Mouse (Mus musculus) cerebellum, adult 2 months (tissue): Measurements from ENCODE around the gene Ccdc151. TPM values are rescaled to one million over a fixed set of nuclear protein-coding genes. Genes with fewer than 3 reads are reported as not detected.

Source experiments
- DNase-seq, 2 experiments: peaks; one replicate each; pipeline ENCODE4 v3.0.0; 2021
- H3K27ac ChIP-seq: fragments of 200-500 bp; 2 replicates; pipeline ENCODE4 v1.5.1; 2012; ENCODE audit warnings: low read length, control low read depth, inconsistent platforms; ENCODE audit not compliant: insufficient read depth
- H3K27me3 ChIP-seq: fragments of 200-500 bp; 2 replicates; pipeline ENCODE4 v1.6.1; 2012; ENCODE audit warnings: inconsistent platforms, mild to moderate bottlenecking, low read length, moderate library complexity; ENCODE audit not compliant: control insufficient read depth, insufficient read depth
- H3K4me1 ChIP-seq: fragments of 200-500 bp; 2 replicates; pipeline ENCODE4 v1.6.1; 2011; ENCODE audit warnings: low read length; ENCODE audit not compliant: control insufficient read depth, insufficient read depth
- H3K4me3 ChIP-seq: fragments of 200-500 bp; replicated peaks from 2 replicates; pipeline ENCODE3; 2011; ENCODE audit warnings: mild to moderate bottlenecking, low read depth, low read length, control low read depth; ENCODE audit not compliant: insufficient read depth
- CTCF ChIP-seq: fragments of 200-500 bp; IDR thresholded peaks from 2 replicates; pipeline ENCODE4 v1.5.1; 2011; ENCODE audit warnings: low read depth, mild to moderate bottlenecking, control low read depth, low read length, moderate library complexity, borderline replicate concordance; ENCODE audit not compliant: insufficient read depth
- POLR2A ChIP-seq: fragments of 200-500 bp; IDR thresholded peaks from 2 replicates; pipeline ENCODE4 v1.6.1; 2011; ENCODE audit warnings: low read length, control low read depth, borderline replicate concordance; ENCODE audit not compliant: insufficient read depth
- WGBS: fragments of 180-500 bp; shearing (Covaris S2); methylation state at CpG from one replicate; pipeline ENCODE4 v1.1.7; 2018; 5-methylcytosine and 5-hydroxymethylcytosine counted together
- polyA plus RNA-seq: library from polyadenylated mRNA; depleted of rRNA; stranded (reverse); fragments of >200 nt; gene quantifications from 2 replicates; pipeline ENCODE4 v1.2.3, GENCODE M21; 2012; rRNA removed

Ccdc151 gene
- 2.4 and 2.7 TPM in 2 replicates for polyA plus RNA-seq

GRCm38 (mm10) chr9:22002194-22003162, at the start of gene Ccdc151, which contains the start of gene Prkcsh:
Ccdc151 (minus strand) TSS chr9:22002634.
Prkcsh (plus strand) TSS chr9:22002806.
- Histone ChIP-seq H3K27me3 (no peaks in the 10 kb centered on the region), H3K4me1 (peaks cover 14% of the 10 kb centered on the region; the same call in 1 of the 2 replicates), H3K4me3 (peak within 1 kb of the TSS; percentile 91), H3K27ac (peak within 1 kb of the TSS; percentile 63)
- WGBS: 4% methylated on average over 57 of the region's 57 CpGs
- TF ChIP-seq POLR2A (peak; percentile 93), CTCF (no peak)
- peak; percentile 99 to 100 for DNase-seq

DNA sequence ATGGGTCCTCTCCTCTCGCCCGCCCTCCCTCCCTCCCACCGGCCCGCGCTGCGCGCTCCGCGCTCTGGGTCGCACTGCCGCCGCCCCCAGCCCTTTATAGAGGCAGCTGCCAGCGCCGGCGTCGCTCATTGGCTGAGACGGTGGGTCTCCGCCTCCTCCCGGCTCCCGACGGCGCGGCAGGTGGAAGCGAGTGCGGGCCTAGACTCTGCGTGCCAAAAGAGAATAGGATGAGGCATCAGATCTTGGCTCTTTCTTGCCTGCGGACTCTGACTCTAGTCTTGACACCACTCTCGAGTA, 49.5 kb upstream of the Ccdc151 start, which contains the start of gene Elavl3:
Gene Elavl3 (minus strand): TSS at position 66 of the 297 bp plus-strand sequence.
- Histone ChIP-seq H3K4me3 (peak within 1 kb of the TSS; percentile 85), H3K4me1 (peaks cover 36% of the 10 kb centered on the region), H3K27me3 (no peaks in the 10 kb centered on the region), H3K27ac (peak within 1 kb of the TSS; percentile 83)
- TF ChIP-seq POLR2A (peak; percentile 98), CTCF (no peak)
- DNase-seq: peak; percentile 92 to 94
- WGBS: 2% methylated on average over 28 of the region's 28 CpGs

DNA sequence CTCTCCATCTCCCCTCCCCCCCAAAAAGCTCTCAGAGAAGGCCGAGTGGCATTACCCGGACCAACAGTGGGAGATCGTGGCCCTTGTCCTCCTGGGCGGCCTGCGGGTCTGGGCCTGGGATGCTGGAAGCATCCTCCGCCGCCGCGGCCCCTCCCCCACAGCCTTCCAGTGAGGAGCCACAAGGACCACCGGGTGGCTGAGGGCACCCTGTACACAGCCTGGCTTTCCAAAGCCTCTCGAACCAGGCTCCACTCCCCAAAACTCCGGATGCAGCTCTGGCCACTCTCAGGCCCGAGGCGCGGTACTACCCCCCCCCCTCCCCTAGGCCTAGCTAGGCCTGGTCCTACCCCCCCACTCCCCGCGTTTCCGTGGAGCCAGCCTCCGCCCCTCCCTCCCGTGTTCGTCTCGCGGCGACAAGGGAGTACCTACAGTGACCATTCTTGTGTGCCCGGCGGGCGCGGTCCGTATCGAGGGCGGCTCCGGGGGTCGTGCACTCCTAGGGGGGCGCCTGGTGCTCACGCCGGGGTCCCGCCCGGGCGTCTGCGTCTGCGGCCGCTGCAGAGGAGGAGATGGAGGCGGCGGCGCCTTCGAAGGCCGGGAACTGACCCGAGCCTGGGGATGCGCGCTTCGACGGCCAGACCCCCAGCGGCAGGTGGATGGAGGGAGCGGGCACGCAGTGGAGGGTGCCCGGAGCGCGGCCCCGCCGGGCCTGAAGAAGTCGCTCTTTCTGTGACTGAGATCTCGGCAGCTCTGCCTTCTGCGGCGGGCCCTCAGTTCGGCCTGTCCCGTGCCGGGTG, 48.9 kb upstream of the Ccdc151 start:
- DNase-seq: peak; percentile 67 to 72
- Histone ChIP-seq H3K4me3 (peak overlapping the region; percentile 85), H3K27me3 (no peaks in the 10 kb centered on the region), H3K27ac (peak overlapping the region; percentile 83), H3K4me1 (peaks cover 37% of the 10 kb centered on the region)
- no peak for TF ChIP-seq POLR2A
- no peak for TF ChIP-seq CTCF
- WGBS: under 1% methylated on average over 67 of the region's 67 CpGs

DNA sequence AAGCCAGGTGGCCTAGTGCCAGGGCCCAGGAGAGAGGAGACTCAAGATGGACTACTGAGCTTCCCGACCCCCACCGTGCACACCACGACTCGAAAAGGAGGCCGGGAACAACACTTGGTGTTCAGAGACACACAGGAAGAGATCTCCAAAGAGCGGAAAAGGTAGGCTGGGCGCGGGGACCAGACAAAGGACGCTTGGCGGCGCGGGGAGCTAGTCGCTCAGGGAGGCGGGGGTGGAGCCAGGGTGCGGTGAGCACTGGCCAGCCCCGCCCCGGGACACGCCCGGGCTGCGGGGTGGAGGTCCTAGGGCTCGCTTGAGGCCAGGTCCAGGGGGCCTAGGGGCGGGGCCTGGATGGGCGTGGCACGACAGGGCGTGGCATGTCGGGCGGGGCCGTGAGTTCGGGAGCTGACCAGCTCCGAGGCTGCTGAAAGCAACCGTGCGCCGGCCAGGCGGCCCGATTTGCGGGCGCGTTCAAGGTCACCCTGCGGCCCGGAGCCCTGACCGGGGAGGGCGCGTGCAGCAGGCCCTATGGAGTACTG, 48.0 kb upstream of the Ccdc151 start:
- TF ChIP-seq POLR2A (no peak), CTCF (no peak)
- Histone ChIP-seq H3K27me3 (no peaks in the 10 kb centered on the region), H3K27ac (peak overlapping the region; percentile 83), H3K4me3 (peak overlapping the region; percentile 85), H3K4me1 (peaks cover 28% of the 10 kb centered on the region)
- peak; percentile 88 to 90 for DNase-seq
- WGBS: under 1% methylated on average over 43 of the region's 43 CpGs

DNA sequence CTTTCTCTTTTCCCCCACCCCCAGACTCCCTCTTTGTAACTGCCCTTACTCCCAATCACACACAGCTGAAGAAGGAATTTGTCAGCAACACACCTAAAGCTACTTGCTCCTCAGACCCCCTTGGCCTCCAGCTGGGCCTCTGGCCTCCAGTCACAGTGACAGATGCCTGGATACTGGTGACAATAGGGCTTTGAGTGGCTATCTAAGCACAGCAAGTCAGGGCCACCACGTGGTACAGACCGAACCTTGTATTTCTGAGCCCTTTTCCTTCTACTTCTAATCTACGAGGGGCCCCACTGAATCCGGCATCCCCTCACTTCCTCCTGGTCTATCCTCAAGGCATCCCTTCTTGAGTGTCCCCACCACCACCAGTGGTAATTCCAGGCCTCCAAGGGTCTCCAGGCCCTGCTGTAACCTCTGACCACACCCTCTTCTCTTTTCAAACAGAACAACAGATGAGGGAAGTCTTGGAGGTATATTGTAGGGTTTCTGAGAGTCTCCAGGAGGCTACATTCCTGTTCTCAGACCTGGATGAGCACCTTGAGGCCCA, 47.4 kb upstream of the Ccdc151 start:
- DNase-seq: peak; percentile 55 to 58
- TF ChIP-seq POLR2A: no peak
- TF ChIP-seq CTCF: no peak
- Histone ChIP-seq H3K4me1 (peaks cover 25% of the 10 kb centered on the region), H3K27me3 (no peaks in the 10 kb centered on the region), H3K27ac (peak overlapping the region; percentile 83), H3K4me3 (peak overlapping the region; percentile 85)
- WGBS: 3% methylated on average over 4 of the region's 4 CpGs

- H3K27ac ChIP-seq: 0 out of 2 replicates have a peak overlapping the region, but pooled peaks have one; percentile 83
- DNase-seq: peak; percentile 54 to 58
- H3K27me3 ChIP-seq: no peaks in the 10 kb centered on the region
- peak overlapping the region; percentile 85 for H3K4me3 ChIP-seq
- H3K4me1 ChIP-seq: peaks cover 26% of the 10 kb centered on the region
- WGBS: 9% methylated on average over 11 of the region's 11 CpGs
- no peak for TF ChIP-seq CTCF
- TF ChIP-seq POLR2A: no peak
Observed at GRCm38 (mm10) chr9:22049315-22049714, 46.9 kb upstream of the Ccdc151 start.

GRCm38 (mm10) chr9:22047329-22047728, 44.9 kb upstream of the Ccdc151 start:
- Histone ChIP-seq H3K4me1 (peaks cover 31% of the 10 kb centered on the region), H3K27ac (peak overlapping the region; percentile 20; the same call in 1 of the 2 replicates), H3K27me3 (no peaks in the 10 kb centered on the region), H3K4me3 (peak overlapping the region; percentile 51)
- DNase-seq: peak; percentile 53 to 56
- TF ChIP-seq CTCF (no peak), POLR2A (no peak)
- 17% methylated on average over 9 of the region's 9 CpGs for WGBS
